Mouse (Mus musculus) hindbrain, embryonic 10.5 days (tissue): ENCODE measurements around the gene Tubgcp2. TPM values are rescaled to one million over a fixed set of nuclear protein-coding genes. Genes with fewer than 3 reads are reported as not detected.

ENCODE experiments used
- DNase-seq: peaks from one replicate; pipeline ENCODE4 v3.0.0-alpha.2; 2017; ENCODE audit warnings: low spot score
- H3K27ac ChIP-seq: fragments of 300-500 bp; sonication (generic); 2 replicates; pipeline ENCODE4 v1.5.1; 2016; ENCODE audit warnings: mild to moderate bottlenecking, moderate library complexity
- H3K27me3 ChIP-seq: fragments of 300-500 bp; sonication (generic); 2 replicates; pipeline ENCODE4 v1.6.1; 2016; ENCODE audit warnings: mild to moderate bottlenecking; ENCODE audit not compliant: poor library complexity, insufficient read depth, severe bottlenecking
- H3K36me3 ChIP-seq: fragments of 300-500 bp; sonication (generic); 2 replicates; pipeline ENCODE4 v1.6.1; 2016; ENCODE audit warnings: mild to moderate bottlenecking, moderate library complexity
- H3K4me1 ChIP-seq: fragments of 300-500 bp; sonication (generic); replicated peaks from 2 replicates; pipeline ENCODE4 v1.6.1; 2016; ENCODE audit warnings: mild to moderate bottlenecking
- H3K4me3 ChIP-seq: fragments of 300-500 bp; sonication (generic); 2 replicates; pipeline ENCODE4 v1.5.1; 2016; ENCODE audit warnings: mild to moderate bottlenecking, moderate library complexity
- H3K9me3 ChIP-seq: fragments of 300-500 bp; sonication (generic); 2 replicates; pipeline ENCODE4 v1.6.1; 2016; ENCODE audit warnings: mild to moderate bottlenecking, moderate library complexity
- WGBS: fragments of 180-500 bp; shearing (Covaris S2); methylation state at CpG from one replicate; pipeline ENCODE4 v1.1.7; 2016; 5-methylcytosine and 5-hydroxymethylcytosine counted together
- microRNA counts: library from miRNA; unstranded; fragments of <30 nt; microRNA quantifications from one replicate; lab custom pipeline; 2017
- polyA plus RNA-seq: library from polyadenylated mRNA; unstranded; fragments of >200 nt; fragmentation: Nextera tagmentation; extraction: Ambion mirVana; gene quantifications from 2 replicates; pipeline ENCODE4 v1.2.1, GENCODE M21; 2016

Gene Tubgcp2
- polyA plus RNA-seq, 1 experiment from 2014 or later = 82.2 TPM

GRCm38 (mm10) chr7:139950283-139950971 is 86.0 kb downstream of the Tubgcp2 start:
- H3K36me3 ChIP-seq = no peaks in the 10 kb centered on the region
- peak overlapping the region; percentile 60 for H3K4me3 ChIP-seq
- under 1% methylated on average over 33 of the region's 33 CpGs for WGBS
- peaks cover 72% of the 10 kb centered on the region for H3K27me3 ChIP-seq
- peak; percentile 57 for DNase-seq
- H3K9me3 ChIP-seq = no peaks in the 10 kb centered on the region
- peak overlapping the region; percentile 69 for H3K27ac ChIP-seq
- peaks cover 29% of the 10 kb centered on the region for H3K4me1 ChIP-seq

GRCm38 (mm10) chr7:139949893-139950282 is 86.6 kb downstream of the Tubgcp2 start:
- under 1% methylated on average over 15 of the region's 15 CpGs for WGBS
- peak; percentile 70 for DNase-seq
- H3K36me3 ChIP-seq = no peaks in the 10 kb centered on the region
- peak overlapping the region; percentile 60 for H3K4me3 ChIP-seq
- peaks cover 29% of the 10 kb centered on the region for H3K4me1 ChIP-seq
- H3K27ac ChIP-seq = peak overlapping the region; percentile 69
- H3K9me3 ChIP-seq = no peaks in the 10 kb centered on the region
- peaks cover 77% of the 10 kb centered on the region for H3K27me3 ChIP-seq

DNA sequence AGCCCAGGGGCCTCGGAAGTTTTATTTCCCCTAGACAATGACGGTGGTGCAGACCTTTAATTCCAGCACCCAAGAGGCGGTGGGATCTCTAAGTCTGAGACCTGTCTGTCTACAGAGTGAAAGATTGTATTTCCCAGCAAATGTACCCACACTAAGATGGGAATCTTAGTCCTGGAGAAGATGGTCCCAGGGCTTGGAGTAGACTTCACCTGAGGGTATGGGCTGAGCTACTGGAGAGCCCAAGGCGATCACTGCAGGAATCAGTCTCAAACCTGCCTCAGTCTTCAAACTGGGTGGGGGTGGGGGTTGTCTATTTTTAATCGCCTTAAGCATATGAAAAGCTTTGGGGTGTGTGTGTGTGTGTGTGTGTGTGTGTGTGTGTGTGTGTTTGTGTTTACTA is 90.4 kb downstream of the Tubgcp2 start:
- Histone ChIP-seq H3K4me3 (no peak overlapping the region), H3K27ac (no peak overlapping the region), H3K27me3 (peaks cover 95% of the 10 kb centered on the region), H3K9me3 (no peaks in the 10 kb centered on the region), H3K4me1 (peaks cover 30% of the 10 kb centered on the region), H3K36me3 (no peaks in the 10 kb centered on the region)
- 25% methylated on average over 5 of the region's 5 CpGs for WGBS
- no peak for DNase-seq

MicroRNA genes within 50 kb of the gene (microRNA counts, 519-probe panel; counts per million panel counts)
- microRNA mmu-miR-202-3p (lab: Ali Mortazavi, UCI) = 1,255 counts per million, percentile 77 among the panel's probes with 10 or more counts
- microRNA mmu-miR-202-5p (lab: Ali Mortazavi, UCI) = 3,619 counts per million, percentile 86 among the panel's probes with 10 or more counts

Other genes starting within 250 kb of the Tubgcp2 start
- 8.2 and 19.2 TPM in 2 replicates for gene Adgra1, start 202.5 kb downstream of the Tubgcp2 start, polyA plus RNA-seq
- gene Kndc1, start 142.0 kb downstream of the Tubgcp2 start, polyA plus RNA-seq = 0.58 and 1.0 TPM in 2 replicates
- not detected in 2 replicates for gene Utf1, start 92.9 kb downstream of the Tubgcp2 start, polyA plus RNA-seq
- gene 6430531B16Rik, start 57.9 kb downstream of the Tubgcp2 start, polyA plus RNA-seq = 1.0 and 1.1 TPM in 2 replicates
- 2.4 and 4.1 TPM in 2 replicates for gene Adam8, start 44.1 kb downstream of the Tubgcp2 start, polyA plus RNA-seq
- 48.3 and 53.1 TPM in 2 replicates for gene Zfp511, start 278 bp downstream of the Tubgcp2 start, polyA plus RNA-seq
- 95.9 and 105 TPM in 2 replicates for gene Msx3, start 12.4 kb upstream of the Tubgcp2 start, polyA plus RNA-seq
- gene Caly, start 45.9 kb upstream of the Tubgcp2 start, polyA plus RNA-seq = 2.7 and 7.2 TPM in 2 replicates
- not detected in 2 replicates for gene Prap1, start 56.7 kb upstream of the Tubgcp2 start, polyA plus RNA-seq
- gene Fuom, start 65.8 kb upstream of the Tubgcp2 start, polyA plus RNA-seq = 13.6 and 17.9 TPM in 2 replicates
- 15.7 and 21.7 TPM in 2 replicates for gene Paox, start 79.1 kb upstream of the Tubgcp2 start, polyA plus RNA-seq
- 153 and 156 TPM in 2 replicates for gene Echs1, start 79.8 kb upstream of the Tubgcp2 start, polyA plus RNA-seq
- gene Mtg1, start 100.9 kb upstream of the Tubgcp2 start, polyA plus RNA-seq = 29.4 and 30.1 TPM in 2 replicates
- 0.46 and 1.4 TPM in 2 replicates for gene Sprn, start 118.2 kb upstream of the Tubgcp2 start, polyA plus RNA-seq
- gene Olfr522, start 128.1 kb upstream of the Tubgcp2 start, polyA plus RNA-seq = not detected in 2 replicates
- not detected in 2 replicates for gene Olfr523, start 136.5 kb upstream of the Tubgcp2 start, polyA plus RNA-seq
- not detected in 2 replicates for gene Olfr524, start 169.3 kb upstream of the Tubgcp2 start, polyA plus RNA-seq
- not detected in 2 replicates for gene Cd163l1, start 181.6 kb upstream of the Tubgcp2 start, polyA plus RNA-seq
- gene 5830411N06Rik, start 210.6 kb upstream of the Tubgcp2 start, polyA plus RNA-seq = not detected in 2 replicates